Mouse (Mus musculus): ENCODE measurements around the gene Patj.

DNA sequence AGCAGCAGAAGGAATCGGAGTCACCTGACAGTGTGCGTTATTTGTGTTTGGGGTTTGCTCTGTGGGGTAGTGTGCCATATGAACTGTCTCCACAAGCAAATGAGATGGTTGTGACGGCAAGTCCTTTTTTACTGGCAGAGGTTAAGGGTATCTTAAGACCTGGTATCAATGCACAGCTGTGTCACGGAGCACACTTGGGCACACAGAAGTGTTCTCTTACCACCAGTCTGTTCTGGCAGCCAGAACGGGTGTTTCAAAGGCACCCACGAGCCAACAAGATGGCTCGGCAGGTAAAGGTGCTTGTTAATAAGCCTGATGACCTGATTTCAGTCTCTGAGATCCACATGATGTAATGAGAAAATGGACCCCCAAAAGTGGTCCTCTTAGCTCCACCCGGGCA is 243.1 kb downstream of the Patj start:
- TF ChIP-seq POLR2A (IDR thresholded peaks at IDR 0.05; ENCODE audit: borderline replicate concordance, extremely low read depth, insufficient read depth, insufficient read length, poor library complexity, severe bottlenecking) (no peak), CTCF (IDR thresholded peaks at IDR 0.05; ENCODE audit: borderline replicate concordance, extremely low read depth, insufficient read depth, insufficient read length) (no peak)

Measured in brain, embryonic 14.5 days (tissue).